Comparison of ENCODE assay signal across 8 mouse cellular contexts in the genomic region with DNA sequence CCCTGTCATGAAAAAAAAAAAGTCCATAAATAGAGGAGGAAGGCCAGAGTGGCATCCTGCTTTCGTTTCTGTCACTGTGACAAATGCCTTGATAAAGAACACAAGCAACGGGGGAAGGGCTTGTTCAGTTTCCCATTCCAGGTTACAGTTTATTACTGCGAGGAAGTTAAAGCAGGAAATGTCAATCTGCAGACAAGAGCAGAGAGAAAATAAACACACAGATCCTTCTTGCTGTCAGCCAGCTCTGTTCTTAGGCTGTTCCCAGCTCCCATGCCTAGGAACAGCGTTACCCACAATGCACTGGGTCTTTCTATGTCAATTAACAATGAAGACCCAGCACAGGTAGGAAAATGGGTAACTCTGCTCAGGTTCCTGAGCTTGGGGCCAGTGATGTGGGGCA. TPM values are rescaled to one million over a fixed set of nuclear protein-coding genes. Genes with fewer than 3 reads are reported as not detected.
DNase-seq lines count a peak whose midpoint lies in the region; ATAC-seq lines count a peak whose summit lies in the region.

No protein-coding gene starts in this region.

- no peak overlapping the region for H3K4me3 ChIP-seq in midbrain, embryonic 16.5 days (ENCODE audit: low read depth, low read length)
- no peak overlapping the region for H3K4me3 ChIP-seq in midbrain, embryonic 11.5 days (ENCODE audit: low read depth, low read length)
- no peak overlapping the region for H3K4me3 ChIP-seq in limb, embryonic 11.5 days (ENCODE audit: low read depth, low read length)
- no peak overlapping the region for H3K4me3 ChIP-seq in stomach, embryonic 16.5 days (replicated peaks; ENCODE audit: low read length)

- no peaks in the 10 kb centered on the region for H3K9me3 ChIP-seq in midbrain, embryonic 16.5 days (replicated peaks; ENCODE audit: control insufficient read depth, low read length, poor library complexity, severe bottlenecking)
- H3K9me3 ChIP-seq in midbrain, embryonic 11.5 days (ENCODE audit: control insufficient read depth, low read length), result no peaks in the 10 kb centered on the region
- no peaks in the 10 kb centered on the region for H3K9me3 ChIP-seq in limb, embryonic 11.5 days (ENCODE audit: control insufficient read depth, low read length)
- H3K9me3 ChIP-seq in stomach, embryonic 16.5 days (replicated peaks; ENCODE audit: control insufficient read depth, low read length), result no peaks in the 10 kb centered on the region

- H3K4me2 ChIP-seq in midbrain, embryonic 16.5 days (ENCODE audit: low read length), result no peak overlapping the region
- no peak overlapping the region for H3K4me2 ChIP-seq in midbrain, embryonic 11.5 days
- no peak overlapping the region for H3K4me2 ChIP-seq in limb, embryonic 11.5 days (ENCODE audit: low read depth, severe bottlenecking)
- H3K4me2 ChIP-seq in stomach, embryonic 16.5 days (ENCODE audit: low read depth, low read length), result no peak overlapping the region

- no peaks in the 10 kb centered on the region for H3K36me3 ChIP-seq in midbrain, embryonic 16.5 days (ENCODE audit: control insufficient read depth, insufficient read depth, low read length)
- H3K36me3 ChIP-seq in midbrain, embryonic 11.5 days (ENCODE audit: control insufficient read depth, insufficient read depth, low read length), result no peaks in the 10 kb centered on the region
- H3K36me3 ChIP-seq in limb, embryonic 11.5 days (ENCODE audit: control insufficient read depth, insufficient read depth, low read length), result no peaks in the 10 kb centered on the region
- 0 out of 2 replicates have a peak, but pooled peaks cover 3% of the 10 kb centered on the region for H3K36me3 ChIP-seq in stomach, embryonic 16.5 days (ENCODE audit: control insufficient read depth, insufficient read depth, low read length)

- H3K4me1 ChIP-seq in midbrain, embryonic 16.5 days (ENCODE audit: control insufficient read depth, insufficient read depth, low read length), result no peaks in the 10 kb centered on the region
- no peaks in the 10 kb centered on the region; the same call in 1 of the 2 replicates for H3K4me1 ChIP-seq in midbrain, embryonic 11.5 days (ENCODE audit: control insufficient read depth, insufficient read depth, low read length)
- peaks cover 27% of the 10 kb centered on the region for H3K4me1 ChIP-seq in limb, embryonic 11.5 days (ENCODE audit: control insufficient read depth, insufficient read depth, low read length)
- H3K4me1 ChIP-seq in stomach, embryonic 16.5 days (ENCODE audit: control insufficient read depth, insufficient read depth, low read length), result peaks cover 20% of the 10 kb centered on the region

- H3K27me3 ChIP-seq in midbrain, embryonic 16.5 days (ENCODE audit: control insufficient read depth, insufficient read depth, low read depth, low read length), result peaks cover 5% of the 10 kb centered on the region
- peaks cover 5% of the 10 kb centered on the region; the same call in 1 of the 2 replicates for H3K27me3 ChIP-seq in midbrain, embryonic 11.5 days (ENCODE audit: control insufficient read depth, insufficient read depth, low read length)
- no peaks in the 10 kb centered on the region for H3K27me3 ChIP-seq in limb, embryonic 11.5 days (ENCODE audit: control insufficient read depth, insufficient read depth, low read length)
- H3K27me3 ChIP-seq in stomach, embryonic 16.5 days (ENCODE audit: control insufficient read depth, insufficient read depth, low read length), result no peaks in the 10 kb centered on the region

- no peak overlapping the region for H3K9ac ChIP-seq in midbrain, embryonic 16.5 days (ENCODE audit: low read depth, low read length)
- no peak overlapping the region for H3K9ac ChIP-seq in midbrain, embryonic 11.5 days (ENCODE audit: low read length)
- H3K9ac ChIP-seq in limb, embryonic 11.5 days (ENCODE audit: low read length), result no peak overlapping the region
- H3K9ac ChIP-seq in stomach, embryonic 16.5 days (ENCODE audit: low read length), result no peak overlapping the region

- peak; percentile 35 for DNase-seq in embryo, embryonic 10 days (ENCODE audit: low spot score)
- no peak for DNase-seq in embryo, embryonic 11 days
- DNase-seq in midbrain, embryonic 11.5 days (ENCODE audit: low spot score, missing footprints), result no peak
- no peak for DNase-seq in limb, embryonic 11.5 days (ENCODE audit: low spot score)
- DNase-seq in urinary bladder, postnatal 36 days (ENCODE audit: low spot score in 2 of 2), result no peak
- DNase-seq in spleen, postnatal 10 days (ENCODE audit: low spot score in 2 of 2), result no peak

- ATAC-seq in midbrain, embryonic 16.5 days, result no peak
- no peak for ATAC-seq in midbrain, embryonic 11.5 days (ENCODE audit: low FRiP score)
- no peak for ATAC-seq in limb, embryonic 11.5 days (ENCODE audit: insufficient number of reproducible peaks, low FRiP score, low TSS enrichment, low read depth)
- no peak for ATAC-seq in stomach, embryonic 16.5 days (ENCODE audit: insufficient read depth, low FRiP score)

- 75% methylated on average over 4 of the region's 4 CpGs for WGBS in midbrain, embryonic 16.5 days
- 63% methylated on average over 4 of the region's 4 CpGs for WGBS in midbrain, embryonic 11.5 days
- WGBS in limb, embryonic 11.5 days, result 46% methylated on average over 4 of the region's 4 CpGs
- 20% methylated on average over 4 of the region's 4 CpGs for WGBS in stomach, embryonic 16.5 days

- H3K27ac ChIP-seq in midbrain, embryonic 16.5 days (ENCODE audit: low read length), result peak overlapping the region; percentile 45
- H3K27ac ChIP-seq in midbrain, embryonic 11.5 days (ENCODE audit: low read depth, low read length), result no peak overlapping the region
- H3K27ac ChIP-seq in limb, embryonic 11.5 days (replicated peaks; ENCODE audit: low read depth, low read length), result peak overlapping the region; percentile 48
- peak overlapping the region; percentile 83 for H3K27ac ChIP-seq in stomach, embryonic 16.5 days (ENCODE audit: low read length)

RNA-seq across cellular contexts. Expression of a gene that starts 7.6 kb away (rescaled TPM):
- polyA plus RNA-seq in midbrain, embryonic 16.5 days (2015; fragmentation: Nextera tagmentation; extraction: Ambion mirVana), result 7.9 and 10.0 TPM in 2 replicates
- polyA plus RNA-seq in midbrain, embryonic 11.5 days (2014; fragmentation: Nextera tagmentation; extraction: Ambion mirVana), result 22.4 and 24.8 TPM in 2 replicates
- polyA plus RNA-seq in limb, embryonic 11.5 days (2014; fragmentation: Nextera tagmentation; extraction: Ambion mirVana), result 64.3 and 70.3 TPM in 2 replicates
- 46.4 and 49.7 TPM in 2 replicates for polyA plus RNA-seq in stomach, embryonic 16.5 days (2015; fragmentation: Nextera tagmentation; extraction: Ambion mirVana)

RNA-seq across cellular contexts. Expression of a gene that starts 8.1 kb away (rescaled TPM):
- 1.4 and 1.8 TPM in 2 replicates for polyA plus RNA-seq in midbrain, embryonic 16.5 days (2015; fragmentation: Nextera tagmentation; extraction: Ambion mirVana)
- polyA plus RNA-seq in midbrain, embryonic 11.5 days (2014; fragmentation: Nextera tagmentation; extraction: Ambion mirVana), result 1.4 TPM in 2 replicates
- polyA plus RNA-seq in limb, embryonic 11.5 days (2014; fragmentation: Nextera tagmentation; extraction: Ambion mirVana), result 5.4 and 5.5 TPM in 2 replicates
- 7.3 and 8.6 TPM in 2 replicates for polyA plus RNA-seq in stomach, embryonic 16.5 days (2015; fragmentation: Nextera tagmentation; extraction: Ambion mirVana)

RNA-seq across cellular contexts. Expression of a gene that starts 47.4 kb away (rescaled TPM):
- polyA plus RNA-seq in midbrain, embryonic 16.5 days (2015; fragmentation: Nextera tagmentation; extraction: Ambion mirVana), result 124 and 137 TPM in 2 replicates
- polyA plus RNA-seq in midbrain, embryonic 11.5 days (2014; fragmentation: Nextera tagmentation; extraction: Ambion mirVana), result 192 and 219 TPM in 2 replicates
- polyA plus RNA-seq in limb, embryonic 11.5 days (2014; fragmentation: Nextera tagmentation; extraction: Ambion mirVana), result 247 and 264 TPM in 2 replicates
- polyA plus RNA-seq in stomach, embryonic 16.5 days (2015; fragmentation: Nextera tagmentation; extraction: Ambion mirVana), result 164 and 176 TPM in 2 replicates

RNA-seq across cellular contexts. Expression of a gene that starts 51.4 kb away (rescaled TPM):
- polyA plus RNA-seq in midbrain, embryonic 16.5 days (2015; fragmentation: Nextera tagmentation; extraction: Ambion mirVana), result 27.1 and 31.1 TPM in 2 replicates
- polyA plus RNA-seq in midbrain, embryonic 11.5 days (2014; fragmentation: Nextera tagmentation; extraction: Ambion mirVana), result 20.8 and 25.4 TPM in 2 replicates
- 27.8 and 30.4 TPM in 2 replicates for polyA plus RNA-seq in limb, embryonic 11.5 days (2014; fragmentation: Nextera tagmentation; extraction: Ambion mirVana)
- 28.4 and 29.6 TPM in 2 replicates for polyA plus RNA-seq in stomach, embryonic 16.5 days (2015; fragmentation: Nextera tagmentation; extraction: Ambion mirVana)

RNA-seq across cellular contexts. Expression of a gene that starts 58.8 kb away (rescaled TPM):
- polyA plus RNA-seq in midbrain, embryonic 16.5 days (2015; fragmentation: Nextera tagmentation; extraction: Ambion mirVana), result 55.1 and 63.5 TPM in 2 replicates
- polyA plus RNA-seq in midbrain, embryonic 11.5 days (2014; fragmentation: Nextera tagmentation; extraction: Ambion mirVana), result 40.8 and 45.7 TPM in 2 replicates
- 39.0 and 44.8 TPM in 2 replicates for polyA plus RNA-seq in limb, embryonic 11.5 days (2014; fragmentation: Nextera tagmentation; extraction: Ambion mirVana)
- polyA plus RNA-seq in stomach, embryonic 16.5 days (2015; fragmentation: Nextera tagmentation; extraction: Ambion mirVana), result 49.4 and 52.4 TPM in 2 replicates
